Mouse (Mus musculus): Measurements from ENCODE around the gene Mmp11.

DNA sequence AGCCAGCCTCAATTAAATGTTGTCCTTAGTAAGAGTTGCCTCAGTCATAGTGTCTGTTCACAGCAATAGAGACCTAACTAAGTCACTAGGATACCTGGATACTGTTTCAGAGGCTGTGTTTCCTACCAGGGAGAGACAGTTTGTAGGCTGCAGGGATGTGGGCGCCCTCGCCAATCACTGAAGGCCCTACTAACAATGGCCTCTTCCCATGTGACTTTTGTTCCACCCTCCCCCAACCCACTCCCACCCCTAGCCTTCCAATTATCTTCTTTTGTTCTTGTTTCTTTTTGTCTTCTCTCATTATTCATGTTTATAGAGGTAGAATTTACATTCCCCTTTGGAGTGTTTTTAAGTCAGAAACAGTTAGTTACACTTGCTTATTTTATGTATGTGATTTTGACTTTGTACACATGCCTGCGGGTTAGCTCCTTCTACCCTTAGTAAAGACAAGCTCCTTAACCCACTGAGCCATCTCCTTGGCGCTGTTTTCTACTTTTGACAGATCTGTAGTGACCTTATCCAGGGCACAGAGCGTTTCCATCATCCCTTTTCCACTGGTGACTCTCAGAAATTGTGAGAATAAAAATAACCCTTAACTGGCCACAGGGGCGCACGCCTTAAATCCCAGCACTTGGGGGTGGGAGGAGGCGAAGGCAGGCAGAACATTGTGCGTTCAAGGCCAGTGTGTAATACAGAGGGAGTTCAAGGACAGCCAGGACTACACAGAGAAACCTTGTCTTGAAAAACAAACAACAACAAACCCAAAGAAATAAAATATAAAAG is 4.9 kb upstream of the Mmp11 start:
- TF ChIP-seq CTCF (IDR thresholded peaks at IDR 0.05; ENCODE audit: low read depth) (no peak), EP300 (IDR thresholded peaks at IDR 0.05; ENCODE audit: low read depth) (no peak)

Data from heart, postnatal 0 days (tissue).